Mouse (Mus musculus): ENCODE measurements around the gene Siah2.

DNA sequence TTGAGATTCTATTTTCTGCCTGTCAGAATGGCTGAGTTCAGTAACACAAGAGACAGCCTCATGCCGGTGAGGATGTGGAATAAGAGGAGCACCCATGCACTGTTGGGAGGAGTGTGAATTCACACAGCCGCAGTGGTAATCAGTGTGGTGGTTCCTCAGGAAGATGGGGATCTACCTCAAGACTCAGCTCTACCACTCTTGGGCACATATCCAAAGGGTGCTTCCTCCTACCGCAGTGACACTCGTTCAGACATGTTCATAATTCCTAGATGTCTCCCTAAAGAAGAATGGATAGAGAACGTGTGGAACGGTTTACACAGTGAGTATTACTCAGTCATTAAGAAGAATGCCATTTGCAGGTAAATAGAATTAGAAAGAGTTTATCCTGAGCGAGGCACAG is 3.1 kb downstream of the Siah2 start:
- TF ChIP-seq CTCF (IDR thresholded peaks at IDR 0.05) (no peak), EP300 (IDR thresholded peaks at IDR 0.05) (no peak)

Measured in lung, postnatal 0 days (tissue).